Mouse (Mus musculus) thymus, postnatal 4 days (tissue): ENCODE data around the gene Klhl21.

Experiments used
- DNase-seq: peaks from one replicate; pipeline ENCODE4 v3.0.0; 2021

Klhl21 gene

DNA sequence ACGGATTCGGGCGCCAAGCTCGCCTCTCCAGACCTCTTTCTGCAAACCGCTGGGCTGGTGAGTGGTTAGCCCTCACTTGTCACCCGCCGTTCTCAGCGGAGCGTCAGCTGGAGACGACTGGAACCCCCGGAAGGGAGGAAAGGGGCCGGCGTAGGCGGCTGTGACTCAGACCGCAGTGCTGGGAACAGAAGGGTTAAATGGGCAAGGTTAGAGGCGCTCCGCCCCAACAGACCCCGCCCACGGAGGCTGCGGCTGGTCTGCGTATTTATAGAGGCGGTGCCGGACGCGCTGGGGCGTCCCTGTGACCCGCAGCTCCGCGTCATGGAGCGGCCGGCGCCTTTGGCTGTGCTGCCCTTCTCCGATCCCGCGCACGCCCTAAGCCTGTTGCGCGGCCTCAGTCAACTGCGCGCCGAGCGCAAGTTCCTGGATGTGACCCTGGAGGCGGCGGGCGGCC is at the start of gene Klhl21:
Gene Klhl21 (plus strand): TSS at position 182 of the 454 bp plus-strand sequence.
- peak; percentile 88 for DNase-seq

DNA sequence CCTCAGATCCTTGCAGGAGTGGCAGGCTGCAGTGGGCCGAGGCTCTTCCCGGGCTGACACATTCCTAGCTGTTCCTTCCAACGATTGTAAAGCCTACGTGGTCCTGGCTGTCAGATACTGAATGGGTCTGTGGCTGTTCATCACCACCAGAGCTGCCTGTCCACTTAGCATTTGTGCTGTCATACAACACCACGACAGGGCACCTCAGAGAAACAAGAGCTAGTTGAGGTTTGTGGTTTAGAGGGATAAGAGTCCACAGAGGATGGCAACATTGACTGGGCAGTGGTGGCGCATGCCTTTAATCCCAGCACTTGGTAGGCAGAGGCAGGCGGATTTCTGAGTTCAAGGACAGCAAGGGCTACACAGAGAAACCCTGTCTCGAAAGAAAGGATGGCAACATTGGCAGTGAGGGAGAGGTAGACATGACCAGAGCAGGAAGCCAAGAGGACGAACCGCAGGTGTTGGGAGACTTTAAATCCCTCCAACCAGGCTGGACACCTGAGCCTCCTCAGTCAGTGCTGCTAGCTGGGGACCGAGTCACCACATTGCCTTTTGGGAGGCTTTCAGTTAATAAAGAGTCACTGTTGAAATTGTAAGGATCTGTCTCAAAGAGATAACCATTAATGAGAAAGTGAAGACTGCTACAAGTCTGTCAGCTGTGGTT is 48.6 kb upstream of the Klhl21 start:
- no peak for DNase-seq

DNA sequence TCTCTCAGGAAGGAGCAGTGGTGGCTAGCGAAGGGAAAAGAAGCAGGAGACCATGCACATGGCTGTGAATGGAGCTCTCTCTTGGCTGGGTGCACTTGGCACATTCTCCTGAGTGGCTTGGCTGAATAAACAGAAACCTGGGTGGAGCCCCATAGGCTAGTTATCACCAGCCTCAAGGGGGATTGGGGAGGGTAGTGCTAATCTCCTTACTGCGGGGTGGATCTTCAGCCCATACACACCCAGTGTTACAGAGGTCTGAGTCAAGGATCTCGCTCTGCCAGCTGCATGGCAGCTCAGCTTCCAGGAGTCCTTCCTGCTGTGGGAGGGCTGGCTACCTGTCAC is 48.1 kb upstream of the Klhl21 start:
- no peak for DNase-seq

DNA sequence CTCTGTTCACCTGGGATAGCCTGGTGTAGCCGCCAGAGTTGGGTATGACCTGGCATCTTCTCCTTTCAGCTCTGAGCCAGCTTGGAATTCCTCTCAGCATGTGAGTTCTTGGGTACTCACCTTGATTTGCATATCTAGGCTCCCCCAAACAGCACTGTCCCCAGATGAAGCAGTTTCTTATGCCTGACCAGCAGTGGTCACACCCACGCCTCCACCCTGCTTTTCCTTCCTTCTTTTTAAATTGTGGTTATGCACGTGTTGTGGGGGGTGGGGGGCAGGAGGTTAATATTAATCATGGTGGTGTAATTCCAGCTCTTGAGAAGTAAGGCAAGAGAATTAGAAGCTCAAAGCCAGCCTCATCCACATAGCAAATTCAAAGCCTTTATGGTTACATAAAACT is 45.8 kb upstream of the Klhl21 start:
- no peak for DNase-seq

DNA sequence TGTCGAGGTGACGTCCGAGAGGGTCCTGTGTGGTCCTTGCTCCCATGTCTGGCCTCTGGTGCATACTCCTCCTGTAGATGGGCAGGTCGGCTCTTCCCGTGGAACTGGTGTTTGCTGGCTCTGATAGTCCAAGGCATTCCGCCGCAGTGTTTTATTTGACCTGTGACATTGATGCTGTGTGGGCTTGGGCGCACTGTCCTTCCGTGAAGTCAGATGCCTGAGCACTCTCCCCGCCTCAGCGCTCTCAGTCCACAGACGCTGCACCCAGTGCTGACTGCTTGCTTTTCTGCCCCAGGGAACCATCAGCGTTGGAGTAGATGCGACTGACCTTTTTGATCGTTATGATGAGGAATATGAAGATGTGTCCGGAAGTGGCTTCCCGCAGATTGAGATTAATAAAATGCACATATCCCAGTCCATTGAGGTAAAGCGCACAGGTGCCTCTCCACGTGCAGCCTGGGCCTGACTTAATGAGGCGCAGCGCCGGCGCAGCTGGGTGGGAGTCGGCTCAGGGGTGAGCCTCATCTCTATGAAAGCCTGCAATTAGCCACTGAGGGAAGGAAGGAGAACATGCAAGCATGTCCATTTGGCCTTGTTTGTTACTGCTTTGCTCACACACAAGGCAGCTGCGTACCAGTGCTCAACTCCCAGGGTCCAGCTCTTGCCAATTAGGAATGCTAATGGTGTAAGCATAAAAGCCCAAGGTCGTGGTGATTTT is 40.2 kb upstream of the Klhl21 start:
- no peak for DNase-seq

DNA sequence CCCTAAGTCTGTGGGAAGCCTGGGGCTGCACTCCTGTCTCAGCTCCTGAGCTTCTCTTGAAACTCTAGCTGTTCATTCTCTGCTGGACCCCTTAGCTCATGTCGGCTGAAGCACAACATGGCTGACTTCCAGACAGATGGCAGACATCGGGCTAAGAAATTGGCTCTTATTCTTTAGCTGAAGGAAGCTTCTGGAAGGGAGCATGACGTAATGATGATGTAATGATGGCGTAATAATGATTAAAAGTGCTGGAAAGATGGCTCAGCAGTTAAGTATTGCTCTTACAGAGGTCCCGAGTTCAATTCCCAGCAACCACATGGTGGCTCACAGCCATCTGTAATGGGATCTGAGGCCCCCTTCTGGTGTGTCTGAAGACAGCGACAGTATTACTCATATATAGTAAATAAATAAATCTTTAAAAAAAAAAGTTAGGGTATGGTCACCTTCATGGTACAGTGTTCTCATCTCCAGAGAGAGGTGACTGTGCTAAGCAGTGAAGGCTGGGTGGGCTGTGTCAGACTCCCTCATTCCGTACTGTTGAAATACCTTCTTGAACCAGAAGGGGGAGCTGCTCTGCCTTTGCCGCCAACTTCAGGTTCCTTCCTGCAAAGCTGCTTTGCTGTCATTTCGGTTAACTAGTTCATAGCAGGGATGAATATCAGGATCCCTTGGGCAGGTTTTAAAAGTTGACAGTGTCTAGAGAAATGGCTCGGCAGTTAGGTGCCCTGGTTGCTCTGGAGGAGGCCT is 36.2 kb upstream of the Klhl21 start:
- peak; percentile 53 for DNase-seq

DNA sequence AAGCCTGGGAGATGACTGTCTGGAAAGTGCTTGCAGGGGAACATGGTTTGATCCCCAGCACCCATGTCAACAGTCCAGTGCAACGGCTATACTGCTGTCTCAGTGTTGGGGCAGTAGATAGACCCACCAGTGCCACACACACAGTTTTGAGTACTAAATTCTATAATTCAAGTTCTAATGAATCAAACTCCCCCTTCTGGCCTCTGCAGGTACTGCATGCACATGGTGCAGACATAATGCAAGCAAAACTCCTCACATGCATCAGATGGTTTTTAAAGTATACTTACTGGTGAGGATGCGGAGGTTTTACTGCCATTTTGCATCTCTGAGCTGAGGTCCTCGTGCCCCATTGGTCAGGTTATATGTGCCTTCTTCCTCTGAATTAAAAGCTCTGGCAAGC is 33.2 kb upstream of the Klhl21 start:
- DNase-seq, result peak; percentile 81

DNA sequence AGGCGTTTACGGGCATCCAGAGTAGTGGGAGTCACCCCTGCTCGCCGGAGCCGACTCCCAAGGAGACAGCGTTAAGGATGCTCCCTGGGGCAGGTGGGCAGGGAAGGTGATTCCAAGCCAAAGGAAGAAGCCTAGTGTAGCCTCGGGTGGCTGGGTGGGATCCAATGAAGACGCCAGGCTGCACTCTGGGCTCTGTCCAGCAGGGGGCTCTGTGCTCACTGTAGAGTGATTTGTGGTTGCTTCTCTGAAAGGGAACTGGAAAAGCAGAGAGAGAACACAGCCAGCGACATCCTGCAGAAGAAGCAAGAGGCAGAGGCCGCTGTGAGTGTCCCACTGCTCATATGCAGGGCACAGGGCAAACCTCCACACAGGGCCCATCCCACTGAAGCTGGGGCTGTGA is 30.9 kb upstream of the Klhl21 start:
- peak; percentile 94 for DNase-seq

DNA sequence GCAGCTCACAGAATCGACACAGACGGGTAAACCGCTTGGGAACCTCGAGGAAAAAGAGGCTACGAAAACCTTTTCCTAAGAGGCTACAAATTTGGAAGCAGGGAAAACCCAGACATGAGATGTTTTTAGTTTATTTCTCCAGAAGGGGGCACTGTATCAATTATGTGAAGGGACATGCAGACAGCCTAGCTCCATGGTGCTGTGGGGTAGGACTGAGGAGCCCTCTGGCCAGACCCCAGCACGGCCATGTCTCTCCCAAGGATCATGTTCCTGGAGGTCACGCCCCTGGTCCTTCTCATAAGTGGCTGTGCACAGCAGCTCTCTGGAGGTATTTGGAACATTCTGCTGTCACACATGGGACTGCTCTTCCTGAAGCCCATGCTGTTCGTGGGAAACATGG is 27.9 kb upstream of the Klhl21 start:
- DNase-seq, result no peak

DNA sequence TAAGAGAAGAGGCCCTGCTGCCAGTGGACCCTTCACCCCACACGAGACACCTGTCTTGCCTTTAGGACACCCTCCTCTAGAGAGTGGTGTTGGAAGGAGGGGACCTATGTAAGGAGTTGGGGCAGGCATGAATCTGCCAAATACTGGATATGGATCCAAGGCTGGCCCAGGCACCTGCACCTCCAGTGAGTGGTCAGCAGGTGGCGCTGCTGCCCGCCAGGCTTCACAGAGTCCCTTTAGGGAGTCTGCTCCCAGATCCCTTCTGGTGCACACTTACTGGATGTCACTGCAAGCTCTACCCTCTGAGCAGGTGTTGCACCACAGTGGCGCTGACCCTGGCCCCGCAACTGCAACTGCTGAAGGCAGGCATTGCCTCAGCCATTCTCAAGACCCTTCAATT is 27.2 kb upstream of the Klhl21 start:
- DNase-seq, result peak; percentile 81

DNA sequence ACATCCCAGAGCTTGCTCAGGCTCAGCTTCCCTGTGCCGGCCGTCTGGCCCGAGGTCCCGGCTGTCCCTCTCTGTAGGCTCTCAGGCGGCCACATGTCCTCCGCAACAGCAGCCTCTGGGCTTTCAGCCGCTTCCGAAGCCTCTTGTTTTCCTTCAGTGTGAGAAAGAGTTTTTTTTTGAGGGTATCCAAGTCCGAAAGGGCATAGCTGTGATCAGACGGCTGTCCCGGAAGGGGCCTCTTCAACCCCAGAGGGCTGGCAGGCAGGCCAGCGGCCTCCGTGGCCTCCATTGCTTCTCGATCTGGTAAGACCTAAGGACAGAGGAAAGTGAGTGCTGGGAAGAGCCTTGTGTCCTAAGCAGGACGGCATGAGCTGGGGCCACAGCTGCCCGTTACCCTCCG is 25.6 kb upstream of the Klhl21 start:
- no peak for DNase-seq

DNA sequence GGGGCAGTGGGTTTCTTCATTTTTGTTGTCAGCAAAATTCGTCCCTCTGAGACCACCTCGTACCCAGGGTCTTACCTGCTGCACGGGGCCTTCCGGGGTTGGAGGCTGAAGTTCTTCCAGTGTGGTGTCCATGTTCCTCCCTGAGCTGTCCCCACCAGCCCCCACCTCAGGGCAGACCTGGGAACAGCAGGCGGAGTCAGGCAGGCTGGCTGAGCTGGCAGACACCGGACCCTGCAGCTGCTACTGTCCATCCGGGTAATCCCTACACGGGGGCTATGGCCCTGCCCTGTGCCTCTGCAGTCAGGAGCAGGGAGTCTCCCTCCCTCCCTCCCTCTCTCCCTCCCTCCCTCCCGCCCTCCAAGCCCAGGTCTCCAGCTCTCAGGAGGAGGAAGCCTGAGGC is 25.0 kb upstream of the Klhl21 start:
- DNase-seq, result no peak

DNA sequence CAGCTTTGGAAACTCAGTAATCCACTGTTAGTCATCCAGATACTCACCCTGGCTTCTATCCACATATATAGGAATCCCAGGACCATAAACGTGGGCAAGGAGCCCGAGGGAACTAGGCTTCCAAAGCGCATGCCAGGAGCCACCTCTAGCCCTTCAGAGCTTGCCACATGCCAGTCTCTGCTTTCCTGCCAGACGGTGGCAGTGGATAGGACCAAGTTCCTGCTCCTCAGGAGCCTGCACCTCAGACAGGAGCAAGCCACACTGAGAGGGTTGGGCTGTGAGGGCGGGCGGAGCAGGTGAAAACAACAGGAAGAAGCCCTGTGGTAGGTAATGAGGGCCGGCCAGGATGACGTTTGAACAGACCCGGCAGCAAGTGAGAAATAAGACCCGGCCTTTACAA is 22.7 kb upstream of the Klhl21 start:
- DNase-seq, result no peak

DNA sequence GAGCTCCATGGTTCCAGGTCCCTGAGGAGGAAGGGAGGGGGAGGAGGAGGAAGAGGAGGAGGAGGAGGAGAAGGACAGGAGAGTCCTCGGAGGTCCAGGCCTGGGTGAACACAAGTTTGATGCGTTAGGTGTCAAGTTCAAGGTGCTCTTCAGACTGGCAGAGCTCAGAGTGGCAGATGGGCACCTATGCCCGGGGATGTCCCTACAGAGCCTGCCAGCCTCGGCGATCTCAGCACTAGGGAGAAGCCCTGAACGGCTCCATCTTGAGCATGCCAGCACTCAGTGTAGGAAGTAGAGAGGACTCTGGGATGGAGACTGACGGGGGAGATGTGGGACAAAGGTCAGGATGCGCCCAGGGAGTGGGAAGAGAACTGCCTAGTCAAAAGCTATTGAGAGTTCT is 22.0 kb upstream of the Klhl21 start:
- DNase-seq, result no peak

DNA sequence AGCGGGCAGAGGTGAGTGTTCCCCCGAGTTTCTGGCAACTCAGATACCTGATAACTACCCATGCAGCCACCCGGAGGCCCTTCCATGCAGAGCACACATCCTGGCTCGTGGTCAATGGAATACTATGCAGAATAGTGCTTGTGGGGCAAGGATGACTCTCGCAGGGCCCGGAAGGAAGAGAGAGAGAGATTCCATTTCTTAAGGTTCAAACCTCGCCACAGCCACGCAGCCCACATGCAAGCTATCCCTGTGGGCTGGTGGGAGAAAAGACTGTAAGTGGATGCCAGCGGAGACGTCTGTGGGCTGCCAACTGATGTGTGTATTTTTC is 20.6 kb upstream of the Klhl21 start:
- no peak for DNase-seq

DNA sequence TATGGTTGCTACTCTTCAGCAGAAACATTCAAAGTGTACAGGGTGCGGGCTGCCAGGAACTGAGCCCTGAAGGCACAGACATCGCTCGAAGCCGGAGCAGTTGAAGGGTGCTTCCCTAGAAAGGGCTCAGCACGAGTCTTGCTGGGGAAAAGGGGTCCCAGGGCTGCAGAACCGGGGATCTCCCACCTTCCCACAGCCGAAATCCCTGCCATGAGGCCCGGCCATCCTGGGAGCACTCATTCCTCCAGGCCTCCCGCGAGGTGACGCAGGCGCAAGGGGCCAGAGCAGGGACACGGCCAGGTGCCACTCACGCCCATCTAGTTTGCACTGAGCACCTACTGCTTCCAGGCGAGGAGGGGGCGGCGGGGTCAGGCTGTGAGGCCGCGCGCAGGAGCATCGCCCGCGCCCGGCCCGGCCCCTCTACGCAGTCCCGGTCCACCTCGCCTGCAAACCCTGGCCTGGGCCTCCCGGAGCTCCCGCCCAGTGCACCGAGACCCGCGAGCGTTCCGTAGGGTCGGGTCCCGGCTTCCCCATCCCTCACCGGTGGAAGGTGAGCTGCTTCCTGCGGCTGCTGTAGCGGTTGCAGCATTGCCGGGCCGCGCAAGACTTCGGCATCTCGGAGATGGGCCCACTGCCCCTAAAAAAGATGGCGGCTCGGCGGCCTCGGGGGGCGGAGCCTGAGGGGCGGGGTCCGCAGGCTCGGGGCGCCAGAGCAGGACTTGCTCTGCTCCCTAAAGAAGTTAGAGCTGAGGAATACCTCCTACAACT is 20.1 kb upstream of the Klhl21 start, which contains the start of gene Thap3:
Gene Thap3 (minus strand): TSS at position 656 of the 768 bp plus-strand sequence.
- peak; percentile 93 for DNase-seq

DNA sequence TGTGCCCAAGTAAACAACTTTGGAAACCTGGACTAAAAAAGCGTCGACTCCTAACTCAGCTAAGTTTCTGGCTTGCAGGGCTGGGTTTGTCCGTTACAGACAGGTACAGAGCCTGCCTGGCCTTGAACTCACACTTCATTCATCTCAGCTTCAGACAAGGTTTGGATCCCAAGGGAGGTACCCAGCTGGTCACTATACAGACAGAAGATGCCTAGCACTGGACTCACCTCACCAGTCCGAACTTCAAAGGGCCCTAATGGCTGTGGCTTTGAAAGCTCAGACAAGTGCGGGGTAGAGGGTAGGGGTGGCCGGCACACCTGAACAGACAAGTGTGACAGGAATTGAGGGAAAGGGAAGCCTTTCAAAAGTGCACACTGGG is 19.5 kb upstream of the Klhl21 start:
- no peak for DNase-seq

DNA sequence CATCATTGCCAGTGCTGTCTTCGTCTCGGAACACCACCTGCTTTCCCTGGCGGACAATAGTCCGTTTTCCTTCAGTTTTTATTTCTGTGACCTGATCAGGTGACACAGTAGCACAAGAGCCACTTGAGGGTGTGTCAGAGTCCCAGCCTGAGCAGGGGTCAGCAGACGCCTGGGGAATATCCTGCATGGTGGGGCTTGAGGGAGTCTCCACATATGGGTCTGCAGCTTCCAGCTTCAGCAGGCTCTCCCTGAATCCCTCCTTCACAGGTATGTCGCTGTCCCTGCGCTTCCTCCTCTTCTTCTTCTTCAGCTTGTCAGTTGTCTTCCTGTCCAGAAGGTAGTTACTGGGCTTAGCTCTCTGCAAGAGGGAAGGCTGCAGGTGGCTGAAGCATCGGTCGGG is 16.5 kb upstream of the Klhl21 start:
- DNase-seq, result no peak

DNA sequence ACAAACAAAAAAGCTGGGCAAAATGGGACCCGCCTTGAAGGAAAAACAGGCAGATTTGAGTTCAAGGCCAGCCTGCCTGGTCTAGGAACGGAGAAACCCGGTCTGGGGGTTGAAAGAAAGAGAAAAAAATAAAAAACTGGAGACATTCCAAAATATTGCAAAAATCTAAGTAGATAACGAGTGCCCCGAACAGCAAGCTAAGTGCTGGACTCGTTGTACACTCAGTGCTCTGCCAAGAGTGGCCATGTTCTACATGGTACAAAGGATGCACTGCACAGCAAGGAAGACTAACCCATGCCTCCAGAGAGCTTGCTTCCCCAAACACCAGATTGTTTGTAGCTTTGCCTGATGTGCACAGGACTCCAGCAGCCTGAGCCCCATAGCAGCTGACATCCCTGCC is 15.6 kb upstream of the Klhl21 start:
- DNase-seq, result no peak

DNA sequence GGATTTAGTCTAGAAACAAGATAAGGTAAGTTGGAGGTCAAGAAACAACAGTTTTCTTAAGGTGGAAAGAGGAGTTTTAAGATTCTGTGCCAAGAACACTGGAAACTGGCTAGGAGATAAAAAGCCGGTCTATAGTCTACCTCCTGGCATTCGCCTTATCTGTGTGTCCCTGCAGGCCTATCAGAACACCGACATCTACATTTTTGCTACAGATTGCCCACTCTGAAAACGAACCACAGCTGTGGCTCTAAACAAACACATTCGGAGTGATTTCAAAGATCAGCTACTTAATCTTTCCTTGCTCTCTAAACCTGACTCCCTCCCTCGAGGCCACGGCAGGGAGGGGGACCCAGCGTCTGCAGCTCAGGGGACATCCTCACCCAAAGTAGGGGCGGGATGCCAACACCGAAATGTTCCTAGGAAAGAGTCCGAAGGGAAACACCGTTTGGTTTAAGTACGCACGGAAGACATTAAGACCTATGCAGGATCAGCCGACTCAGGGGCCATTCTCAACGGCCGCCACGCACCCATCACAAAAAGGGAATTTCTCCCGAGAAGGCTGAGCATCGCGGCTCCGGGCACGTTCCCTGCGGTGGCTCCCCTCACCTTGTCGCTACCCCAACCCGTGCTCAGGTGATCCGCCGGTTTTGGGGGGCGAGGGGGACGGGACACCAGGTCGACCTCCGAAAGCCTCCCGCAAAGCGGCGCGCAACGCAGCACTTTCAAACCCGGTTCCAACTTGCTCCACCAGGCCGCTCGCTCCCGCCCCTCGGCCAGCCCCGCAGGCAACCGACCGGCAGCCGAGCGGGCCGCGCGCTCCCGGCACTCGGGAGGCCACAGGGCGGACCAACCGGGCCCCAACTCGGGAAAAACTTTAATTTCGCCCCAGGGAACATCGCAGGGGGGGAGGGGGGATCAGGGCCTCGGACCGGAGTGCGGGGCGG is 14.1 kb upstream of the Klhl21 start:
- DNase-seq, result peak; percentile 62

DNA sequence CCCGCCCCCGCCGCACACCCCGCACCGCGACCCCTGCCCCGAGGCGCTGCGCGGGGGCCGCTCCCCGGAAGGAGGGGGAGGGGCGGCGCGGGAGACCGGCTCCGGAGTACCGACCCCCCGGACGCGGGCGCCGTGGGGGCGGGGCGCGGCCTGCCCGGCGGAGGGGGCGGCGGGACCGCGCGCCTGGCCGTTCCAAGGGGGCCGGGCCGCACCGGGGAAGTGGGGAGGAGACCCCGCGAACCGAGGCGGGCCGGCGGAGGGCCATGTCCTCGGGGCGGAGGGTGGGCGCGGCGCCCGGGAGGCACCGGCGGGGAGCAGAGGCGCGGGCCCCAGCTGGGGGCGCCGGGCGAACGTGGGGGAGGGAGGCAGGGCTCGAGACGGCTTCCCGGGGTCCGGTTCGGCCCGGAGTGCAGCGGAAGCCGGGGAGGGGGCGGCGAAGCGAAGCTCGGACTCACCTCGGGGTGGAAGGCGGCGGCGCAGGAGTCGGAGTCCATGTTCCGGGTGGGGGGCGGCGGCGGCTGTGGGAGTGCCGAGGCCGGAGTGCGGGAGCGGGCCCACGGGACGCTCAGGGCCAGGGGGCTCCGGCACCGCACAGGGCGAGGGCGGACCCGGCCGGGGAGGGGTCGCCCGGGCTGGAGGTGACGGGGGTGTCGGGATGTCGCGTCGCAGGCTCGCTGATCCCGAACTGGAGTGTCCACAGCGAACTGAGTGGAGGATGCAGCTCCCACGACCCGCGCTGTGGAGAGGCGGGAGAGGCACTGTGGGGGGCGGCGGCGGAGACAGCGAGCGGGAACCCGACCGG is 13.0 kb upstream of the Klhl21 start:
- peak; percentile 78 for DNase-seq
